Mouse (Mus musculus) neural tube, embryonic 14.5 days (tissue): ENCODE measurements around the gene Ercc5. TPM values are rescaled to one million over a fixed set of nuclear protein-coding genes. Genes with fewer than 3 reads are reported as not detected.
A peak's percentile ranks its signal among the peaks of the same experiment; 100 is the strongest.

Experiments
- ATAC-seq: fragments of 200-750 bp; cut with Nextera tagmentation; 2 replicates; pipeline ENCODE4 v1.8.0; 2017; ENCODE audit warnings: low read depth, mild to moderate bottlenecking, moderate TSS enrichment, moderate library complexity
- H3K27ac ChIP-seq: fragments of 300-500 bp; sonication (generic); 2 replicates; pipeline ENCODE4 v1.5.1; 2014; ENCODE audit warnings: low read depth, mild to moderate bottlenecking, control low read depth, low read length, moderate library complexity, mixed read lengths
- H3K27me3 ChIP-seq: fragments of 300-500 bp; sonication (generic); 2 replicates; pipeline ENCODE4 v1.6.1; 2014; ENCODE audit warnings: low read length; ENCODE audit not compliant: control insufficient read depth, insufficient read depth
- H3K36me3 ChIP-seq: fragments of 300-500 bp; sonication (generic); 2 replicates; pipeline ENCODE4 v1.6.1; 2014; ENCODE audit warnings: low read length, mixed read lengths; ENCODE audit not compliant: control insufficient read depth, insufficient read depth
- H3K4me1 ChIP-seq: fragments of 300-500 bp; sonication (generic); 2 replicates; pipeline ENCODE4 v1.6.1; 2014; ENCODE audit warnings: low read length; ENCODE audit not compliant: control insufficient read depth, insufficient read depth
- H3K4me2 ChIP-seq: fragments of 300-500 bp; sonication (generic); 2 replicates; pipeline ENCODE4 v1.6.1; 2014; ENCODE audit warnings: mild to moderate bottlenecking, low read depth, low read length, control low read depth
- H3K4me3 ChIP-seq: fragments of 300-500 bp; sonication (generic); 2 replicates; pipeline ENCODE4 v1.5.1; 2014; ENCODE audit warnings: low read depth, low read length, control low read depth, mixed read lengths
- H3K9ac ChIP-seq: fragments of 300-500 bp; sonication (generic); replicated peaks from 2 replicates; pipeline ENCODE4 v1.6.1; 2014; ENCODE audit warnings: low read depth, mild to moderate bottlenecking, control low read depth, low read length, mixed read lengths
- H3K9me3 ChIP-seq: fragments of 300-500 bp; sonication (generic); 2 replicates; pipeline ENCODE4 v1.6.1; 2016; ENCODE audit warnings: low read length; ENCODE audit not compliant: control insufficient read depth
- WGBS: fragments of 180-500 bp; shearing (Covaris S2); extraction: QIAGEN DNeasy Blood & Tissue Kit; methylation state at CpG from one replicate; pipeline ENCODE4 v1.1.7; 2014; 5-methylcytosine and 5-hydroxymethylcytosine counted together
- polyA plus RNA-seq: library from polyadenylated mRNA; unstranded; fragments of >200 nt; fragmentation: Nextera tagmentation; extraction: Ambion mirVana; gene quantifications from 2 replicates; pipeline ENCODE4 v1.2.1, GENCODE M21; 2014

The Ercc5 gene
- 29.9 and 38.3 TPM in 2 replicates for polyA plus RNA-seq

GRCm38 (mm10) chr1:44147563-44148381 lies at the start of gene Ercc5:
Gene Ercc5, plus strand, starts transcription at chr1:44147744.
- H3K4me2 ChIP-seq, result peak within 1 kb of the TSS; percentile 70
- WGBS, result under 1% methylated on average over 66 of the region's 66 CpGs
- no peaks in the 10 kb centered on the region; the same call in 1 of the 2 replicates for H3K4me1 ChIP-seq
- H3K9me3 ChIP-seq, result no peaks in the 10 kb centered on the region
- peak within 1 kb of the TSS; percentile 68 for H3K4me3 ChIP-seq
- ATAC-seq, result peak; percentile 98
- no peaks in the 10 kb centered on the region for H3K27me3 ChIP-seq
- peak within 1 kb of the TSS; percentile 98 for H3K27ac ChIP-seq
- peak within 1 kb of the TSS; percentile 91 for H3K9ac ChIP-seq
- H3K36me3 ChIP-seq, result 0 out of 2 replicates have a peak, but pooled peaks cover 4% of the 10 kb centered on the region

GRCm38 (mm10) chr1:44101448-44102225 lies 45.9 kb upstream of the Ercc5 start:
- Histone ChIP-seq H3K9ac (peak overlapping the region; percentile 71), H3K9me3 (no peaks in the 10 kb centered on the region), H3K27me3 (no peaks in the 10 kb centered on the region), H3K4me3 (peak overlapping the region; percentile 82), H3K27ac (peak overlapping the region; percentile 74), H3K36me3 (peaks cover 6% of the 10 kb centered on the region; the same call in 1 of the 2 replicates), H3K4me1 (peaks cover 6% of the 10 kb centered on the region; the same call in 1 of the 2 replicates), H3K4me2 (peak overlapping the region; percentile 69)
- ATAC-seq, result peak; percentile 81
- WGBS, result under 1% methylated on average over 54 of the region's 55 CpGs

DNA sequence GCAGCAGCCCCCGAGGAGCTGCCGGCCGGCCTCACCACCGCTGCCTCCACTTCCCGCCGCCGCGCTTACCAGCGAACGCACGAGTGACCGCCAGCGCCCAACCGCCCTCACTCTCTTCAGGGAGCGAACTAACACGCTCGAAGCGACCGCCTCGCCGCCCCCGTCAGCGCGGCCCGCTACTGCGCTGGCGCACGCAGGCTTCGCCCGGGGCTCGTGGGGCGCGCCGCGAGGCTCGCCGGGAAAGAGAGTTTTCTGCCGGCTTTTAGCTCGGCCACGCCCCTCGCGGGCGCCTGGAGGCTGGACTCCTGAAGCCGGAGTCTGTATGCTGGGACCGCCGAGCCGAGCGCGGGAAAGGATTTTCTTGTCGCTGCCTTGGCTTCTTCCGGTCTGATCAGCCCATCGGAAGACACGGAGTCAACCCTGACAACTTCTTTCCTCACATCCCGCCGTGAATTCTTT lies 45.3 kb upstream of the Ercc5 start, which contains the start of gene Tex30:
Gene Tex30 (minus strand): TSS at position 183 of the 459 bp plus-strand sequence.
- Histone ChIP-seq H3K27me3 (no peaks in the 10 kb centered on the region), H3K4me1 (peaks cover 6% of the 10 kb centered on the region; the same call in 1 of the 2 replicates), H3K27ac (peak within 1 kb of the TSS; percentile 74), H3K4me2 (peak within 1 kb of the TSS; percentile 69), H3K9ac (peak within 1 kb of the TSS; percentile 71), H3K9me3 (no peaks in the 10 kb centered on the region), H3K4me3 (peak within 1 kb of the TSS; percentile 82), H3K36me3 (peaks cover 8% of the 10 kb centered on the region)
- WGBS, result under 1% methylated on average over 55 of the region's 55 CpGs
- peak; percentile 98 for ATAC-seq

GRCm38 (mm10) chr1:44102939-44103338 lies 44.6 kb upstream of the Ercc5 start:
- H3K4me1 ChIP-seq, result peaks cover 6% of the 10 kb centered on the region; the same call in 1 of the 2 replicates
- no peaks in the 10 kb centered on the region for H3K27me3 ChIP-seq
- no peaks in the 10 kb centered on the region for H3K9me3 ChIP-seq
- peak overlapping the region; percentile 82 for H3K4me3 ChIP-seq
- H3K27ac ChIP-seq, result no peak overlapping the region
- no peak for ATAC-seq
- WGBS, result 17% methylated on average over 5 of the region's 5 CpGs
- H3K9ac ChIP-seq, result no peak overlapping the region
- H3K4me2 ChIP-seq, result peak overlapping the region; percentile 69
- H3K36me3 ChIP-seq, result peaks cover 15% of the 10 kb centered on the region

DNA sequence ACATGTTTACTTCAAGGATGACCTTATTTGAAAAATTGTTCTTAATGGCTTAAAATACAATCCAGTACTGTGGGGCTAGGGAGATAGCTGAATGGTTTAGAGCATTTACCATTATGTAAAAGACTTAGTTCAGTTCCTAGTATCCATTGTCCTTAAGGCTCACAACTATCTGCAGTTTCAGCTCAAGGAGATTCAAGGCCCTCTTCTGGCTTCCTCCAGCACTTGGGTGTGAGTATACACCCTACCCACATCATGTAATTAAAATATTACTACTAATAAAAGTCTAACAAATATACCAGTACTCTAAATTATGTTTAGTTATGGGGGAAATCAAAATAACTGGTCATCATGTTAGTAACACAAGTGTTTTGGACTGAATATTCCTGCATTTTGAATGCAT lies 30.0 kb upstream of the Ercc5 start:
- Histone ChIP-seq H3K9me3 (no peaks in the 10 kb centered on the region), H3K27me3 (no peaks in the 10 kb centered on the region), H3K27ac (no peak overlapping the region), H3K9ac (no peak overlapping the region), H3K4me3 (peak overlapping the region; percentile 63), H3K4me2 (peak overlapping the region; percentile 85), H3K4me1 (peaks cover 16% of the 10 kb centered on the region; the same call in 1 of the 2 replicates), H3K36me3 (peaks cover 9% of the 10 kb centered on the region)
- no peak for ATAC-seq

DNA sequence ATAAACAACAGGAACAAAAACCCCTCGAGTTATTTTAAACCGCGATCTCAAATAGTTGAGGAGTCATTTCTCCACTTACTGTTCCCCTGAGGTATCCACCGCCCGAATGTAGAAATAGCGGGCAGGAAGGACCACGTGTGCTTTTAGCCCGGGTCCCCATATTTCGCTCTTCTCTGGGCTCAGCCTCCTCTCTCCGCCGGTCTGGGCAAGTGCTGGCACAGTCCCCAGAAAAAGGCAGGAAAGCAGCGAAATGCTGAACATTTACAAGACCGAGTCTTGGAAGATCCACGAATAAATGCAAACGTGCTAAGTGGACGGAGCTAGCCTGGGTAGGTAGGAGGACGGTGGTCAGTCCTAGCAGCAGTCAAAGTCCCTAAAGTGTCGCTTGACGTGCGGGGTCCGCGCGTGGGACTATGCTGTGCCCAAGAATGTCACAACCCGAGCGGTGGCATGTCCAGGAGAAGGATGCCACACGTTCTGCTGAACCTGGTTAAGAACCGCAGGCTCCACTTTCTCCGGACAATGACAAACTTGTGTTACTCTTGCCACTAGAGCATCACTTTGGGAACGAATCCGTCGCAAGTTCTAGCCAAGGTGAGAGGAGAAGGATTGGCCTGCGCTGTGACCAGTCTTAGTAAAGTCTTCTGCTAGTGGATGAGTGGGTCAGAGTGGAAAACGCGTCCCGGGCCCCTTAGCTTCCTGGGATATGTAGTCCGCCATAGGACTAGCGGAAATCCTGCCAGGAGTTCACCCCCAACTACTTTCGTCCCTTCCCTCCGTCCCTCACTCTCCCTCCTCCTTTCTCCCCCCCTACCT lies 29.1 kb upstream of the Ercc5 start, which contains the start of the genes Kdelc1 and Bivm:
Gene Kdelc1 (minus strand): TSS at position 570 of the 816 bp plus-strand sequence.
Gene Bivm (plus strand): TSS at position 719 of the 816 bp plus-strand sequence.
- H3K27me3 ChIP-seq, result no peaks in the 10 kb centered on the region
- H3K9me3 ChIP-seq, result no peaks in the 10 kb centered on the region
- peak; percentile 98 for ATAC-seq
- H3K4me1 ChIP-seq, result peaks cover 16% of the 10 kb centered on the region; the same call in 1 of the 2 replicates
- peak within 1 kb of the TSS; percentile 89 for H3K9ac ChIP-seq
- H3K4me3 ChIP-seq, result peak within 1 kb of the TSS; percentile 63
- H3K27ac ChIP-seq, result peak within 1 kb of the TSS; percentile 94
- H3K4me2 ChIP-seq, result peak within 1 kb of the TSS; percentile 85
- peaks cover 5% of the 10 kb centered on the region for H3K36me3 ChIP-seq
- under 1% methylated on average over 39 of the region's 39 CpGs for WGBS

DNA sequence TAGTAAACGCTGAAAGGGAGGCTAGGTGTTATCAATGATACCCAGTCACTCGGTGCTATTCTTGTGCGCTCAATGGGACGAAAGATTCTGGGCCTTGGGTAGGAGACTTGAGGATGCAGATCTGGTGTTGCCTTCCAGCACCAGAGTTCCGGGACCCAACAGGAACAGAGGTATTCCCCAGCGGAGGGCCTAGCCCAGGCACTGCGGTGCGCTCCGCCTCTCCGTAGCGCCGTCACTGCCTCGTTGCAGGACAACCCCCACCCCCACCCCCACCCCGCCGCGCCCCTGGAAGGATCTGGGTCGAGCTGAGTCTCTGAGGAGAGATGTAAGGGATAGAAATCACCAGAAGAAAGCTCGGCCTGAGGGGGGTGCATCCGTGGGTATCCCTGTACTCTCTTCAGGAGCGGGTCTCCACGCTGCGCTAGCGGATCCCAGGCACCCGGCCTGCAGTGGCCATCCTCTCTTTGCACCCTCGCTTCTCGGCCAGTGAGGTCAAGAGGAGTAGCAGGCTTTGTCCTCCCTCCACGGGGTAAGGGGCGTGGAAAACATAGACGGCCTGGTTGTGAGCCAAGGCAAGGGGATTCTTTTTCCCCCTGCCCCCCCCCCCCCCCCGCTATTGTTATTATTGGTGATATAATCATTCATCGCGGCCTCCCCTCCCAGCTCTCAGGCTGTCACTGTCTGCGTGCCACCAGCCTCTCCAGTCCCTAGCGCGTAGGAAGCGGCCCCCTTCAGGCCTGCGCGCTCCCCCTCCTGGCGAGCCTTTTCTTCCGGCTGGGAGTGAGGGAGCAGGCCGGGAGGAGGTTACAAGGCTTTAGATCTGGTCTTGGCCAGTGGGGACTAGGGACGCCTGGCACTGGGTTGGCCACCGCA lies 28.1 kb upstream of the Ercc5 start:
- Histone ChIP-seq H3K27me3 (no peaks in the 10 kb centered on the region), H3K27ac (peak overlapping the region; percentile 94)
- WGBS, result 0% methylated on average over 41 of the region's 43 CpGs

More for the DNA sequence above, 28.1 kb upstream of the Ercc5 start:
- ATAC-seq, result peak; percentile 89
- H3K36me3 ChIP-seq, result no peaks in the 10 kb centered on the region
- H3K9me3 ChIP-seq, result no peaks in the 10 kb centered on the region
- H3K9ac ChIP-seq, result peak overlapping the region; percentile 89
- peaks cover 16% of the 10 kb centered on the region; the same call in 1 of the 2 replicates for H3K4me1 ChIP-seq
- H3K4me2 ChIP-seq, result peak overlapping the region; percentile 85
- H3K4me3 ChIP-seq, result peak overlapping the region; percentile 63
